Mouse (Mus musculus) liver, embryonic 14.5 days (tissue): Measurements from ENCODE around the gene Nkd1.

Experiments
- CTCF ChIP-seq: IDR thresholded peaks from 2 replicates; pipeline ENCODE4 v1.5.1; 2016; ENCODE audit warnings: antibody characterized with exemption, low read depth, control low read depth
- EP300 ChIP-seq: IDR thresholded peaks from 2 replicates; pipeline ENCODE4 v1.6.1; 2016; ENCODE audit warnings: antibody characterized with exemption, low read depth

DNA sequence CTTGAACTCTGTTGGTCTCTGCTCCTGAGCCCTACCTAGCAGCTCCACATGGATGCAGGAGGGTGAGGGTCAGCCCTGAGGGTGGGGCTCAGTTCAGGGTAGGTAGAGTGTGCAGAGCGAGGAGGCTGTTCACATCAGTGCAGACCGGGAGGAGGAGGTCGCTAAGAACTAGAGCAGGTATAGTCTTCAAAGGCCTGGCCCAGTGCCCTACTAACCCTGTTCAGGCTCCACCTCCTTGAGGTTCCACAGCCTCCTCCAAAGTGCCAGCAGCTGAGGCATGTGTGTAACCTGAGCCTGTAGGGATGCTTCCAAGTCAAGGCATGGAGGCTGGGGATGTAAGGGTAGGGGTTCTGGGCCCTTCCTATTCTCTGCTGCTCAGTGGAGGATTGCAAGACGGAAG is 23.5 kb downstream of the Nkd1 start:
- TF ChIP-seq CTCF (no peak), EP300 (no peak)
